Mouse (Mus musculus) erythroblast, embryonic 14.5 days (primary cell): Measurements from ENCODE around the gene Mob3a.

Source experiments
- GATA1 ChIP-seq: IDR thresholded peaks from 2 replicates; pipeline ENCODE4 v1.6.1; 2012; ENCODE audit warnings: low read length, inconsistent platforms, mixed read lengths
- TAL1 ChIP-seq: IDR thresholded peaks from 3 replicates; pipeline ENCODE4 v1.6.1; 2012; ENCODE audit warnings: low read length, inconsistent platforms, mixed read lengths

GRCm38 (mm10) chr10:80703643-80704042 is 1.9 kb upstream of the Mob3a start:
- TF ChIP-seq TAL1 (no peak), GATA1 (no peak)
